Mouse (Mus musculus): ENCODE data around the gene Icmt. TPM values are rescaled to one million over a fixed set of nuclear protein-coding genes. Genes with fewer than 3 reads are reported as not detected.

Gene Icmt
- total RNA-seq, 2 experiments from 2014 or later, result 19.8 to 19.9 TPM

DNA sequence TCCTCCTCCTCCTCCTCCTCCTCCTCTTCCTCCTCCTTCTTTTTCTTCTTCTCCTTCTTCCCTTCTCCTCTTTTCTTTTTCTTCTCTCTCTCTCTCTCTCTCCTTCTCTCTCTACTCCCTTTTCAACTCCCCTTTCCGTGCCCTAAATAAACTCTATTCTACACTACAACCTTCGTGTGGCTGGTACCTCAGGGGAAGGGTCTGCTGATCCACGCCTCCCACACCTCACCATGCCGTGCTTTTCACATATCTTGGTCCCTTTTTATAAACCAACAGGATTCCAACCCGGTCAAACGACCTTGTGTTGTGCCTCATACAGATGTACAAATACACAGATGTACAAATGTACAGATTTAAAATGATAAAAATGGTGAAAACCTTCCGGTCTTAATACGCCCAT, 656 bp upstream of the Icmt start:
- DNase-seq (ENCODE audit: low spot score), result no peak

- DNase-seq (ENCODE audit: low spot score), result no peak
Measured at GRCm38 (mm10) chr4:152298836-152299235, 1.8 kb downstream of the Icmt start.

DNA sequence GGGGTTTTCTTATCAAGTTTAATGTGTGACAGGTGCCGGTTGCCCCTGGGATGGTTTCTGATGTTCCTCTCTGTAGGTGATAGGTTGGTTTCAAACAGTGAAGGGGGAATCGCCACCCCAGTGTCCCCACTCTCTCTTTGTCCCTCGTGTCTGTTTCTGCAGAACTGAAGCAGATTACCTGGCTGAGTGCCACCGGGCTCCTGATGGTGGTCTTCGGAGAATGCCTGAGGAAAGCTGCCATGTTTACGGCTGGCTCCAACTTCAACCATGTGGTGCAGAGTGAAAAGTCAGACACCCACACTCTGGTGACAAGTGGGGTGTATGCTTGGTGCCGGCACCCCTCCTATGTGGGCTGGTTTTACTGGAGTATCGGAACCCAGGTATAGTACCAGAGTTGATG, 3.3 kb downstream of the Icmt start:
- no peak for DNase-seq (ENCODE audit: low spot score)

GRCm38 (mm10) chr4:152302012-152302411, 5.0 kb downstream of the Icmt start:
- DNase-seq (ENCODE audit: low spot score), result no peak

GRCm38 (mm10) chr4:152303172-152303571, 6.1 kb downstream of the Icmt start:
- DNase-seq (ENCODE audit: low spot score), result no peak

GRCm38 (mm10) chr4:152304685-152305084, 7.7 kb downstream of the Icmt start:
- DNase-seq (ENCODE audit: low spot score), result no peak

DNA sequence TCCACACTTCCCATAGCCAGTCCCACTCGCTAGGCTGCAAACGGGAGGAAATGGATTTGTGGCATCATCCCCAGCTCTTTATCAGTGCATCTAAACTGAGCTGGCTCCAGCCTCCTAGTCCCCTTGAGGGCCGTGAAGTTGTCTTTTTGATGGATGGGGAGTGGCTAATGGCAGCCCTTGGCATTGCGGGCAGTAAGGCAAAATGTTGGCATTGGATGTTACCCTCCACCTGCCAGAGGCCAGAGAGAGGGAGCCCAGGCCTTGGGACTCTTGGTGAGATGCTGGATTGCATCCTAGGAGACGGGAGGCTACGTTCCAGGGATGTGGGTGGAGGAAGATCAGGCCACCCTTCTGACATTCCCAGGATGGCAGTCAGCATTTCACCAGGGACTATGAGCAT, 9.0 kb downstream of the Icmt start:
- DNase-seq (ENCODE audit: low spot score), result no peak

- no peak for DNase-seq (ENCODE audit: low spot score)
Measured at GRCm38 (mm10) chr4:152307542-152307941, 10.5 kb downstream of the Icmt start.

- DNase-seq (ENCODE audit: low spot score), result no peak
Measured at GRCm38 (mm10) chr4:152312186-152312585, 15.2 kb downstream of the Icmt start.

DNA sequence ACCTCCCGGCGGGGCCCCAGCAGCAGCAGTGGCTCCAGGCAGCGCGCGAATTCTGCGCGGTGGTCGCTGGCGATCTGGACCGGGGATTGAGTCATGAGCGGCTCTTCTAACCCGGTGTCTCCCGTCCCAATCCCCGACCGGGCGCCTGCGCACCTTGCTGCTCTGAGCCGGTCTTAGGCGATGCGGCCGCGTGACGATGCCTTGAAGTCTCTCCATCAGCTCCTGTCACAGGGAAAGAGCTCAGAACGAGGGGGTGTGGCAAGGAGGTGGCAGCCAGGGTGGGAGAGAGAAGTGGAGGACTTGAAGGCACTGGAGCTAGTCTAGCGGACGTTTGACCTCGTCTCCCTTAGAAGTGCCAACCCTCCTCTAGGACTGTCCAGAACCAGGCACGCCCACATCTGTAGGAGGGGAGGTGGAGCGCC, 16.2 kb downstream of the Icmt start:
- DNase-seq (ENCODE audit: low spot score), result no peak

DNA sequence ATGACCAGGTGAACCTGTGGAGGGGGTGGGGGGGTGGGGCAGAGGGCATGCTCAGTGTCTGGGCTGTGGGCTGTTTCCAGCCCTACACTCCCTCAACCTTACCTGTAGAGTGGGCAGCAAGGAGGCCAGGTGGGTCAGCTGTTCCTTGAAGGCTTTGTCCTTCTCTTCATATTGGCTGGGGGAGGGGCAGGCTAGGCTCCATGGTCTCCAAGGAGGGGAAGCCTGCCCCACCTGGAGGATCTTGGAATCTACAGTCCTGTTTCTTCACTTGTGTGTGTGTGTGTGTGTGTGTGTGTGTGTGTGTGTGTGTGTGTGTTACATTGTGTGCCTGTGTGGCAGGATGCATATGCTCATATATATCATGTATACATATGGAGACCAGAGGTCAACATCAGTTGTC, 16.9 kb downstream of the Icmt start:
- DNase-seq (ENCODE audit: low spot score), result no peak

GRCm38 (mm10) chr4:152315498-152316213, 18.6 kb downstream of the Icmt start:
- no peak for DNase-seq (ENCODE audit: low spot score)

DNA sequence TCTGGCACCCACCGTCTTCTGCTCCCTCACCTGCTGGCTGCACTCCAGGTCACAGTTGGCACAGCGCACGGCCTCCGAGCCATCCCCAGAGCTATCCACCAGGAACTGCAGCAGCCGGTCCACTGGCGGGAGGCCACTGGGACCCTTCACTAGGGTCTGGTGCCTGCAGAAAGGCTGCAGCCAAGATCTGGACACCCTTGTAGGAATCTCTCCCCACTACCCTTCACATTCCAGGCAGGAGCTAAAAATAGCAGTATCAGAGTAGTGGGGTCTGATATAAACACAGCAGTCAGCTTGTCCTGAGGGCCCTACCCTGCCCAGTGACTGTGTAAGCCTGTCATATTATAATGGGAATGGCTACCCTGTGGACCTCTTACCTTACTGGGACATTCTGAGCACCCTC, 20.6 kb downstream of the Icmt start:
- DNase-seq (ENCODE audit: low spot score), result no peak

- peak; percentile 57 for DNase-seq (ENCODE audit: low spot score)
Measured at GRCm38 (mm10) chr4:152318517-152319234, 21.6 kb downstream of the Icmt start, which contains the start of gene Rnf207. Gene Rnf207, minus strand, starts transcription at chr4:152318993.

DNA sequence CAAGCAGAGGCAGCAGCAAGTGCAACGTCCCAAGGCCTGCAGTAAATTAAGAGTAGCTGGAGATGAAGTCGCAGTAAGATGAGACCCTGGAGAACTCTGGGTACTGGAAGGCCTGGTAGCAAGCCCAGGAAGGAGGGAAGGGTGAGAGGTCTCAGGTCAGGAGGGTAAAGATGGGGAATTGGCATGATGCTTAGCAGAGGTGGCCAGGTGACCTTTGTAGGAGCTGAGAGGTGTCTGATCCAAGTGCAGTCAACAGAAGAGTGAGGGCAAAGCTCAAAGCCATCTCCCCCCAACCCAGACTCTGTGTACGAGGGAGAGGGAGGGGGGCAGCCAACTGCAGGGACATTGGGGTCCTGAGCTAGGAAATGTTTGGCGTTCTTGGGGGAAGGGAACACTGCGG, 24.4 kb downstream of the Icmt start:
- DNase-seq (ENCODE audit: low spot score), result no peak

GRCm38 (mm10) chr4:152324641-152325562, 27.9 kb downstream of the Icmt start:
- no peak for DNase-seq (ENCODE audit: low spot score)

GRCm38 (mm10) chr4:152325574-152326411, 28.8 kb downstream of the Icmt start, which contains the start of gene Rpl22:
Gene Rpl22, plus strand, starts transcription at chr4:152325742.
- peak; percentile 95 for DNase-seq (ENCODE audit: low spot score)

DNA sequence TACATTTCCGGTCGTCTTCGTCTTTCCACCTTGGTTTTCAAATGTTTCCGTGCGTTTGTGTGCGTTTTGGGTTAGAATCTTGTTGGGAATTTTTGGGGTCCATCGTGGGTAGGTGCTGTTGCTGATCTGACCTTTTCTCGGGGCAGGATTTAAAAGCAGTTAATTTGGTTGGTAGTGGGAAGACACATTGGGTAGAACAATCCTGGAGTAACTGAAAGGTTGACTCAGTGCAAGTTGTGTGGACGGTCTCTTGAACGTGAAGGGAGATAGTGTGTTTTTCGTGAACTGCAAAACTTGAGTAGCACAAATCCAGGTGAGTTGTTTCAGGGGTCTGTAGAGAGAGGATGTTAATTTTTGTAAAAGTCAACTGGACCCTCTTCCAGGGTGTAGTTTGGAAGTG, 29.5 kb downstream of the Icmt start:
- DNase-seq (ENCODE audit: low spot score), result no peak

GRCm38 (mm10) chr4:152328691-152329090, 31.7 kb downstream of the Icmt start:
- no peak for DNase-seq (ENCODE audit: low spot score)

GRCm38 (mm10) chr4:152332952-152333351, 35.9 kb downstream of the Icmt start:
- DNase-seq (ENCODE audit: low spot score), result peak; percentile 72

- DNase-seq (ENCODE audit: low spot score), result no peak
Measured at GRCm38 (mm10) chr4:152333587-152333986, 36.6 kb downstream of the Icmt start.

All from gastrocnemius, adult 18-20 months (tissue).